Mouse (Mus musculus): ENCODE results near the gene Gm13762. TPM values are rescaled to one million over a fixed set of nuclear protein-coding genes. Genes with fewer than 3 reads are reported as not detected.
"Not testable (repeated sequence)": the region's sequence is repeated elsewhere in the genome, so short reads cannot be mapped to it uniquely, and the experiment has no call there.

Gene Gm13762
- total RNA-seq (2021): not detected
- long read RNA-seq: 0 reads

DNA sequence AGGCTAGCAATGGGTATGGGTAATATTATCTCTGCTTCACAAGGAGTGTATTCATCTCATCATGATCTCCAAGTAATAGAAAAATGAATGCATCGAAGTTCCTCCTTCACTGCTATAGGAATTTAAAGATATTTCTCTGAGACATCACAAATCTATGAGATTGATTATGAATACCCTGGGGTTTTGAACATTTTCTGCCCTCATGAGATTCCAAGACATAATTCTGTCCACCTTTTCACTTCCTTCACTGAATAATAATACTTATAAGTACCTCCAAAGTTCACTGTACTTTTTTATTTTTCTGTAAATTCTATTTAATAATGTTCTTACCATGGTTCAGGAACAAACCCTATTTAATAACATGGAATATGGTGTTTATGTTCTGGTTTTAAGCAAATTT lies at the start of gene Gm13762:
Gene Gm13762 (minus strand): TSS at position 101 of the 400 bp plus-strand sequence.
- DNase-seq (ENCODE audit: low spot score in 2 of 2): no peak

DNA sequence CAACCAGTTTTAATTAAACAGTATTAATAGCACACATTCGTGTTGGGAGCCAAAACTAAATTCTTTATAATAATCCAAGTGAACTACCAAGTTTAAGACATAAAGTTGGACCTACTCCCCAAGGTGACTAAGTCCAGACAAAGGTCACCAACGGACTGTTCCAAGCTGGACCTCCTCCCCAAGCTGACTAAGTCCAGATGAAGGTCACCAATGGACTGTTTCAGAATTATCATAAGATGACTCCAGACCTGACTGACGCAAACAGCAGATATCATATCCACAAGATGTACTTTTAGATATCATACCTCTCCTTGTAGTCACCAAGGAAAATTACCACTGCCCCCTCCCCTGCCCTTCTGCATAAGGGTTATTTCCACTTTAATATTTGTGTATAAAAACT lies 41.4 kb upstream of the Gm13762 start:
- DNase-seq (ENCODE audit: low spot score in 2 of 2): not testable (repeated sequence)

DNA sequence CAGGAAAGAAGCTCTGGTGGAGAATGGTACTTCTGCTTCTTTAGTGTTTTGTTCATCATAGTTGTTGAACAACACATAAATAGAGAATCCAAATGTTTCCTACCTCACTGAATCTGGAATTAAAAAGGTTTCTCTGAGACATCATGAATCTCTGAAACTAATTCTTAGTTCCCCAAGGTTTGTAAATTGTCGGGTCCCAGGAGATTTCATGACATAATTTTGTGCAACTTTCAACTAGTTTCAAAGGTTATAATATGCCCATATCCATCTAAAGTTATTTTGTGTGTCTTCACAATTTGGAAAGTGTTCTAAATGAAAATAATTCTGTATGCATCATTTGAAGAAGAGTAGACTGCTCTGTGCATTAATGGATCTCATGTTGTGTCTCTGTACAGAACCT lies 38.2 kb upstream of the Gm13762 start, which contains the start of gene Olfr1216:
Gene Olfr1216 (minus strand): TSS at position 101 of the 400 bp plus-strand sequence.
- no peak for DNase-seq (ENCODE audit: low spot score in 2 of 2)

DNA sequence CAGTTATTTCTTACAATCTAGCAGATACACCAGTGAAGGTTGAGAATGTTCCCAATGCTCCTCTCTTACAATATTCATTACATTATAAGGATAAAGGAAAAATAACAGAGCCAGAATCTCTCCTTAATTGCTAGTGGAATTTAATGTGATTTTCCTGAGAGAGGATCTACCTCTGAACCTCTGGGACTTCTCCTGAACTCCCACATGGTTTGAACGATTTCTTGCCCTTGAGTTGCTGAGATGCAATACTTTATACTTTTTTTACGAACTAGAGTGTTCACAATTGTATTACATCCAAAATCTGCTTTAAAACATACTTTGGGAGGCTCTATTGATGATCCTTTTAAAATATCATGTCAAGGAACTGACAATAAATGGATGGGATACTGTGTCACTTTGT lies 26.8 kb upstream of the Gm13762 start, which contains the start of gene Olfr1215:
Gene Olfr1215 (minus strand): TSS at position 101 of the 400 bp plus-strand sequence.
- DNase-seq (ENCODE audit: low spot score in 2 of 2): no peak

DNA sequence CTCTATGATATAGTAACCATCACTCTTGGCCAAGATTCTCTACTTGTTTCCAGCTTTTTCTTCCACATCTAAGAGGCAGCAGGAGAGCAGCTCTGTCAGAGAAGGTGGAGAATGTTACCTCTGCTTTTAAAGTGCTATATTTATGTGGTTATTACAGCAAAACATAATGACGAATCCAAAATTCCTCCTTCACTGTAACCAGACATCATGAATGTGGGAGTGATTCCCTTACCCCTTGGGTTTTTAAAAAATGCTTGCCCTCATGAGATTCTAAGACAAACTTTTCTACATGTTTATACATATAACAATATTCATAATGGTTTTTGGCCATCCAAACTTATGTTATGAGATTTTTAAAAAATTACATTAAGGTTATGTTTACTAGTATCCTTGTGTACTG lies 12.5 kb upstream of the Gm13762 start, which contains the start of gene Olfr1214:
Gene Olfr1214 (minus strand): TSS at position 101 of the 400 bp plus-strand sequence.
- no peak for DNase-seq (ENCODE audit: low spot score in 2 of 2)

DNA sequence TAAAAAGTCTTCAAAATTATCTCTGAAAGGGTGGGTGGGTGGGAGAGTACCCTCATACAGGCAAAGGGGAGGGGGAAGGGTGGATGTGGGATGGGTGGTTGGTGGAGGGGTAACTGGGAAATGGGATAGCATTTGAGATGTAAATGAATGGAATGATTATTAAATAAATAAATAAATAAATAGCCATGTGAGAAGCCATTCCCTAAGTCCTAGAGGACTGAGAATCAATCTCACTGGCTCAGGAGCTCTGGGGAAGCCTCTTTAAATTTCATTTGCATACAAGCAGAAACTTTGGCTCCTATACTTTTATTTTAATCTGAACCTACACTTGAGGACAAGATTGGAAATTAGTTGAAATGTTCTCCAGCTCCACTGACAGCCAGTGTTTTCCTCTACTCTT lies 26.4 kb downstream of the Gm13762 start, which contains the start of gene Olfr1212:
Gene Olfr1212 (plus strand): TSS at position 301 of the 400 bp plus-strand sequence.
- no peak for DNase-seq (ENCODE audit: low spot score in 2 of 2)

DNA sequence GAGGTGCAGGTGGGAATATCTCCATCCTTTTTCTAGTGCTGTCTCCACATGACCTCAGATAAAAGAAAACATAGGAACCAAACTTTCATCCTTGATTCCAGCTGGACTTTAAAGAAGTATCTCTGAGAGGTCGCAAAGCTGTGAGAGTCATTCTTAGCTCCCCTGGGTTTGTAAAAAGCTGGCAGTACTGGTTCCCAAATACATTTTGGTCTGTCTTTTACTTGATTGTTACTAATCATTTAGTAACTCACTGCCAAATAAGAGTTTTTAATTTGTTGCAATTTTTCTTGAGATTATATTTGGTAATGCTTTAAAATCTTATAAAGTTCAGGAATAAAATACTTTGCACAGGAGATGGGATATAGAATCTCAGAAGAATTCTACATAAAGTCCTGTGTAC lies 42.1 kb downstream of the Gm13762 start, which contains the start of gene Olfr1211:
Gene Olfr1211 (minus strand): TSS at position 101 of the 400 bp plus-strand sequence.
- no peak for DNase-seq (ENCODE audit: low spot score in 2 of 2)

Other genes with a start within 250 kb of the Gm13762 start
- gene Olfr1197, start 247.9 kb downstream of the Gm13762 start, total RNA-seq (2021): not detected
- gene Olfr1198, start 228.9 kb downstream of the Gm13762 start, total RNA-seq (2021): not detected
- gene Olfr1199, start 219.8 kb downstream of the Gm13762 start, total RNA-seq (2021): not detected
- gene Olfr1200, start 209.8 kb downstream of the Gm13762 start, total RNA-seq (2021): not detected
- not detected for gene Olfr1201, start 187.2 kb downstream of the Gm13762 start, total RNA-seq (2021)
- not detected for gene Olfr1202, start 165.8 kb downstream of the Gm13762 start, total RNA-seq (2021)
- not detected for gene Olfr1205, start 150.5 kb downstream of the Gm13762 start, total RNA-seq (2021)
- gene Olfr1204, start 131.0 kb downstream of the Gm13762 start, total RNA-seq (2021): not detected
- not detected for gene Olfr1206, start 117.0 kb downstream of the Gm13762 start, total RNA-seq (2021)
- gene Olfr1208, start 78.0 kb downstream of the Gm13762 start, total RNA-seq (2021): not detected
- gene Olfr1209, start 65.1 kb downstream of the Gm13762 start, total RNA-seq (2021): not detected
- not detected for gene Olfr1211, start 42.2 kb downstream of the Gm13762 start, total RNA-seq (2021)
- not detected for gene Olfr1212, start 26.3 kb downstream of the Gm13762 start, total RNA-seq (2021)
- gene Olfr1214, start 12.4 kb upstream of the Gm13762 start, total RNA-seq (2021): not detected
- not detected for gene Olfr1215, start 26.7 kb upstream of the Gm13762 start, total RNA-seq (2021)
- not detected for gene Olfr1216, start 38.1 kb upstream of the Gm13762 start, total RNA-seq (2021)
- gene Olfr1217, start 51.8 kb upstream of the Gm13762 start, total RNA-seq (2021): not detected
- gene Olfr1218, start 80.9 kb upstream of the Gm13762 start, total RNA-seq (2021): not detected
- gene Olfr1219, start 103.2 kb upstream of the Gm13762 start, total RNA-seq (2021): not detected
- gene Olfr1220, start 126.6 kb upstream of the Gm13762 start, total RNA-seq (2021): not detected
- not detected for gene Olfr1221, start 137.0 kb upstream of the Gm13762 start, total RNA-seq (2021)
- not detected for gene Olfr1222, start 152.8 kb upstream of the Gm13762 start, total RNA-seq (2021)
- not detected for gene Olfr1223, start 171.3 kb upstream of the Gm13762 start, total RNA-seq (2021)
- gene Olfr1224-ps1, start 183.8 kb upstream of the Gm13762 start, total RNA-seq (2021): not detected
- not detected for gene Olfr1225, start 194.4 kb upstream of the Gm13762 start, total RNA-seq (2021)
- gene Olfr1226, start 219.8 kb upstream of the Gm13762 start, total RNA-seq (2021): not detected

All from layer of hippocampus, adult 18-20 months (tissue).